Mouse (Mus musculus) layer of hippocampus, postnatal 25 days (tissue): Measurements from ENCODE around the gene Nid1. TPM values are rescaled to one million over a fixed set of nuclear protein-coding genes. Genes with fewer than 3 reads are reported as not detected.

Source experiments
- DNase-seq, 2 experiments: peaks; one replicate each; pipeline ENCODE4 v3.0.0; 2022; ENCODE audit warnings: mixed read lengths in 2 of 2, low spot score in 1 of 2; ENCODE audit errors: extremely low spot score in 1 of 2
- total RNA-seq, 2 experiments: library from RNA; stranded (reverse); gene quantifications; 2 replicates each; pipeline ENCODE4 v1.2.3; 2021

The Nid1 gene
- total RNA-seq, 2 experiments from 2014 or later, result 7.4 to 8.8 TPM

GRCm38 (mm10) chr13:13485682-13486081 lies 48.3 kb downstream of the Nid1 start:
- no peak for DNase-seq

DNA sequence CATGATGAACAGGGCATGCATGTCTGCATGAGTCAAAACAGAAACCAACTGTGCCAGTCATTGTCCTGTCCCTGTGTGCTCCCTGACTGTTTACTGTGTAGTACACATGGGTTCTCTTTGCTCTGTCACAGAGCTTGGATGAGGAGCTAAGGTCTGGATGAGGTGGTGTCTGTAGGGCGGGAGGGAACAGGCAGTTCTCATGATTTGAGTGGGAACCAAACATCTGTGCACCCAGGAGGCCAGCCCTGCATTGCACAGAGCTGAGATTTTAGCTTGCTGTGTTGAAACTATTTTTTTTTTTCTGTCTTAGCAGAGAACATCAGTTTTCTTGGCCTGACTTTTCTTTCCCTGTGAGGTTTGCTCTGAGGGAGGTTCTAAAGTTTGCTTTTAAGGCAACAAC lies 50.5 kb downstream of the Nid1 start:
- no peak for DNase-seq

DNA sequence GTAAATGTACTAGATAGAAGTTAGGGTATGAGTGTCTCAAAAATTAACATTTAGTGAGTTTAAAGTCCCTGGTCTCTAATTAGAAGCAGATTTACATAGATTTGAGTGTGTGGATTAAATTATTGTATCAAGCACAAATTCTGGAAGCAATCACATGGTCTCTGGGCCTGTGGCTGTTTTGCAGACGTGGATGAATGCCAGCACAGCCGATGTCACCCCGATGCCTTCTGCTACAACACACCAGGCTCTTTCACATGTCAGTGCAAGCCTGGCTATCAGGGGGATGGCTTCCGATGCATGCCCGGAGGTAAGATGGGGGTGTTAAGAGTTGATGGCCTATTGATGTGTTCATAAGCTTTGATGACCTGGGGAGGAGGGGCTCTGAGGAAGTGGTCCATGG lies 52.5 kb downstream of the Nid1 start:
- no peak for DNase-seq

DNA sequence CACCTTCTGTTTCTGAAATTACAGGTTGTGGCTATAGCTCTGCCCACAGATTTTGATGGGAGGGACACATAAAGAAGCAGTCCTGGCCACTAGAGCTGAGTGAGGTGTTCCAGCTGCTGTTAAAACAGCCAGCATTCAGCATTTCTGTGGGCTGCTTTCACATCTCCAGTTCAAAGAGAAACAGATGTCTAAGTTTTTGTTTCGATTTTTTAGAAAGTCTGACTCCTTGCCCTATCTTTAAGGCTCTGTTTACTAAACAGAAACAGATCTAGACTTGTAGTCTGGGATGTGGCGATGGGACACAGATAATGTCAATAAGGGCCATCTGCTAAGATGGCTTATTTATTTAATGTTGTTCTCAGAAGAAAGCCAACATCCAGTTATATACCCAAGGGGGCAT lies 54.8 kb downstream of the Nid1 start:
- no peak for DNase-seq

GRCm38 (mm10) chr13:13493517-13493916 lies 56.2 kb downstream of the Nid1 start:
- no peak for DNase-seq

GRCm38 (mm10) chr13:13498022-13498421 lies 60.7 kb downstream of the Nid1 start:
- no peak for DNase-seq

GRCm38 (mm10) chr13:13502406-13502805 lies 65.1 kb downstream of the Nid1 start:
- DNase-seq, result no peak

- no peak for DNase-seq
Observed at GRCm38 (mm10) chr13:13503695-13504386, 66.5 kb downstream of the Nid1 start.

GRCm38 (mm10) chr13:13505063-13505462 lies 67.7 kb downstream of the Nid1 start:
- DNase-seq, result no peak

DNA sequence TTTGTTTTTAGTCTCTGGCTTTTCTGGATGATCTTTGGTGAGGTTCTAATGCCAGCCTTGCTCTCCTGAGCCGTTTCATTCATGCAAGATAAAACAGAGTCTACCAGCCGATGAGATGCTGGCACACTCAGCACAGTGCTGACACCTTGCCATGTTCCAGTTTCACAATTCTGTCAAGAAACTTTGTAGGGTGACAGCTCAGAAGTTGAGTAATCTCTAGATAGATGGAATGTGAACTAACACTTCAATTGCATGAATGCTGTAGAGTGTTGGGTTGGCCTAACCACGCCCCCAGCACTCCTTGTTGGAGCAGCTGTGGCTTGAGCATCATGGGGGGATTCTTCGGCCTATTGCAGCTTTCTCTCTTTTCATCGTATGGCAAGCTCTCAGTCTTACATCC lies 69.2 kb downstream of the Nid1 start:
- DNase-seq, result no peak

- no peak for DNase-seq
Observed at GRCm38 (mm10) chr13:13514861-13515260, 77.5 kb downstream of the Nid1 start.

- DNase-seq, result peak; percentile 87 to 97
Observed at GRCm38 (mm10) chr13:13516376-13517225, 79.2 kb downstream of the Nid1 start.

- no peak for DNase-seq
Observed at GRCm38 (mm10) chr13:13518114-13518513, 80.8 kb downstream of the Nid1 start.

GRCm38 (mm10) chr13:13520436-13520835 lies 83.1 kb downstream of the Nid1 start:
- DNase-seq, result no peak

- DNase-seq, result no peak
Observed at GRCm38 (mm10) chr13:13523625-13524584, 86.6 kb downstream of the Nid1 start.

DNA sequence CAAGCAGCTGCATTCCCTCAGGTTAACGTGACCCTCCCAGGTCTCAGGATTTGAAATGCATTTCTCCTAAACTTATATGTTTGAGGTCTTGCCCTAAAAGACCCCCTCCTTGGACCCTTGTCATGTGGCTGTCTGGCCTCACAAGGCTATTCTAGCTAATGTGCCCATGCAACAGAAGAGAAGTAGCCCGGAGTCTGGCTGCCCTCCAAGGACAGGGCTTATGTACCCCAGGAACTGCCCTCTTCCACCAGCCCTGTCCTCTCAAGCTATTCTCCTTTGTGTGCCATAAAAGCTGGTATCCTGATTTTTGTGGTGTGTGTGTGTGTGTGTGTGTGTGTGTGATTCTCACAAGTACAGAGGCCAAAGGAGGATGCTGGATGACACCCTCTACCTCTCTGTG lies 87.9 kb downstream of the Nid1 start:
- DNase-seq, result no peak

DNA sequence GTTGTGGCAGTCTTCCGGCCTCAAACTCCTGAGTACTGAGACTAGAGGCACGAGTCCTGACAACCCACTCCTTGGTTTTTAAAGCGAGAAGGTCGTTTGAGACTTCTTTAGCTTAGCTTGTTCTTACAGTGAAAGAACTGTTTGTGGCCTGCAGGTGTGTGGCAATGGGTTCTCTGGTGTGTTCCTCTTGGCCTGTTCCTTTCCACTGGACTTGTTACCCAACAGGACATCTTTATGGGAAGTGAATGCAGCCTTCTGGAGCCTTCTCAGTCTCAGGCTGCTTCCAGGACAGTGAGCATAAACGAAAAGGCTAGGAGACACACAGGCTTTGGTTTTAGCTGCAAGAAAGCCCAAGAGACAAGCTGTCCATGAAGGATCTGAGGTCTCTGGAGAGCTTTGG lies 88.5 kb downstream of the Nid1 start:
- no peak for DNase-seq

DNA sequence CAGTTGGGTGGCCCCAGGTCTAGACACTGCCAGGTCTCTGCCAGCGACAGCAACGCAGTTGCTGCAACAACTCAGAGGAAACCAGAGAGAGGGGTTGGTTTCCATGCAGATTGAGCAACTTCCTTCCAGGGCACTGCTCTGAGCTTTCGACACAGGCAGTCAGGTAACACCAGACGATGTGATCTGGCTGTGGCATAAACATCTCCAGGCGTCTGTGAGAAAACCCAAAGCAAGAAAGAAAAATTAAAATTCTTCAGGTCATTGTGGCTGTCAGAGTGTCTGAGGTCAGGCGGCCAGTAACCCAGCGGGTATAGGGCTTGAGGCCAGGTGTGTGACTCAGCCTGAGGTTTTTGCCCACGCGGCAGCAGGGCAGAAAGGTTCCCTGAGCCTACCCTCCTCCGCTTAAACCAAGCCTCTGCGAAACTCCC lies 91.8 kb downstream of the Nid1 start:
- no peak for DNase-seq

- DNase-seq, result no peak
Observed at GRCm38 (mm10) chr13:13530913-13531312, 93.6 kb downstream of the Nid1 start.

DNA sequence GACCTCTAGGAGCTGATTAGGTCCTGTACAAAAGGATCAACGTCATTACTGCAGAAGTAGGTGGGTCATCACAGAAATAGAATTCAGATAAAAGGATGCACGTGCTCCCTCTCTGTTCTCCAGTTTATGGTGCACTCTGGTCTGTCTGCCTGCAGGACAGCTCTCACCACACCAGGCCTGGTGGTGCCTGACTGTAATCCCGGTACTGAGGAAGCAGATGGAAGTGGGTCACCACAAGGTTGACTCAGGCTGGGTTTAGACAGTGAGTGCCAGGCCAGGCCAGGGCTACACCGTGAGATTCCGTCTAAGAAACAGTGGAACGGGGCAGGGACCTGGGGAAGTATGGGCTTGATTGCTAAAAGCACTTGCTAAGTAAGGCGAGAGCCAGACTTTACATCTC lies 94.6 kb downstream of the Nid1 start:
- DNase-seq, result no peak

DNA sequence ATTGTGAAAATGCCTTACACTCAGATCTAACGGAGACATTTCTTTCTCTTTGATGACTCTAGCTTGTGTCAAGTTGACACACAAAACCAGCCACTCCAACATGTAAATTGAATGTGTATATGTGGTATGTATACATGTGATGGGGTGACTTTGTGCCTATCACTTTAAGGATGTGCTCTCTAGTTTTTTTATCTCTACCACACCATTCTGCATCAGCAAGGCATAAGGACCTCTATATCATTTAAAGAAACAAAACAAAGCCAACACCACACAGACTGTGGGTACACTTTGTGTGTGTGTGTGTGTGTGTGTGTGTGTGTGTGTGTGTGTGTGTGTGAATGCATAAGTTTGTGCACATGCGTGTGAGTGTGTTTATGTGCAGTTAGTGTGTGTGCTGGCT lies 99.2 kb downstream of the Nid1 start:
- DNase-seq, result no peak
